Mouse (Mus musculus) adrenal gland, adult 18-20 months (tissue): Measurements from ENCODE around the gene Cep112. TPM values are rescaled to one million over a fixed set of nuclear protein-coding genes. Genes with fewer than 3 reads are reported as not detected.

ENCODE experiments used
- DNase-seq, 2 experiments: peaks; one replicate each; pipeline ENCODE4 v3.0.0; 2021 to 2022; ENCODE audit warnings: low spot score in 2 of 2
- total RNA-seq, 2 experiments: library from RNA; stranded (reverse); gene quantifications; 1 replicate in 1 of 2; 2 replicates in 1 of 2; pipeline ENCODE4 v1.2.3; 2021

Gene Cep112
- total RNA-seq, 2 experiments from 2014 or later = 7.1 to 11.9 TPM

- DNase-seq = no peak
Measured at GRCm38 (mm10) chr11:108443893-108444563, 19.0 kb downstream of the Cep112 start.

DNA sequence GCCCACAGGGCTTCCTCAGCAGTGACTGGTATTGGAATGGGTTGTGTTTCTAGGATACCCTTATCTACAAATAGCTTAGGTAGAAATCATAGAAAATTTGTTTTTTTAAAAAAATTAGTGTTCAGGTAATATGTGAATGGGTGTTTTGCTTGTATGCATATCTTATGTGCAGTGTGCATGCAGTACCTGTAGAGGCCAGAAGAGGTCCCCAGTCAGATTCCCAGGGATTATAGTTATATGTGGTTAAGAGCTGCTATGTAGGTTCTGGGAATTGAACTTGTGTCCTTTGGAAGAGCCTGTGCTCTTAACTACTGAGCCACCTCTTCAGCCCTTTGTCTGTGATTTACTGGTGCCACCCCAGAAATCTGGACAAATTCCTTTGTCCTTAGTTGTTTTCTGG, 22.2 kb downstream of the Cep112 start:
- peak in 1 of 2 experiments; percentile 28 for DNase-seq

DNA sequence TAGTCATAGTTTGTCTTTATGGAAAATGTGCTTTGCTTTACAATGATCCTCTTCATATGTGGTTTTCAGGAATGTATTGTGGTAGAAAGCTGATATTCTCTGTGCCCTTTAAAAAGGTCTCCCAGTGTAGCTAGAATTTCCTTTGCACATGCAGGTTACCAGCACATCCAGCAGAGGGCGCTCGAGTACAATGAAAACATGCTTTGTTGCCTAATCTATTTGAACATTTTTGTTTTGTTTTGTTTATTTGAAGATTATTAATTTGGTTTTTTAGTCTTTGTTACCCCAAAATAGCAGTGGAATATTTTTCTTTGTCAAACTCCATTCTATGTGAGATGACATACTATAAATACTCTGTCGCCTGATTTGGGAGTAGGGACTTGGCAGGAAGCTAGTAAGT, 24.8 kb downstream of the Cep112 start:
- peak; percentile 81 to 86 for DNase-seq

- no peak for DNase-seq
Measured at GRCm38 (mm10) chr11:108459599-108459998, 34.6 kb downstream of the Cep112 start.

DNA sequence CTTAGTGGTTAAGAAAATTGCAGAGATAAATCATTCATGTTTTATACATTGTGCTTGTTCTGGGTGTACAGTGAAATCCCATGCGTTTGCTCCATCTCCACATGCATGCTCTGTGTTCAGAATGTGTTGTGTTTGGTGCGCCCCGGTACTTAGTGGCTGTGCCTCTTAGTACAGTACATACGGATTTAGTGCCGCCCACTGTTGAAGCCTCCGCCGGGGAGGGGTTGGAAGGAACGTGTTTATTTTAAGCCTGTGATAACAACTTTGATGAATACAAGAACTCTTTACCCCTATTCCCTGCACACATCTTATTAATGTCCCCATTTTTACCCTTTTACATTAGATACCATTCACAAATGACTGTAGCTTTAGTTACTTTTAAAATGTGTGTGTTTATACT, 39.1 kb downstream of the Cep112 start:
- DNase-seq = no peak

DNA sequence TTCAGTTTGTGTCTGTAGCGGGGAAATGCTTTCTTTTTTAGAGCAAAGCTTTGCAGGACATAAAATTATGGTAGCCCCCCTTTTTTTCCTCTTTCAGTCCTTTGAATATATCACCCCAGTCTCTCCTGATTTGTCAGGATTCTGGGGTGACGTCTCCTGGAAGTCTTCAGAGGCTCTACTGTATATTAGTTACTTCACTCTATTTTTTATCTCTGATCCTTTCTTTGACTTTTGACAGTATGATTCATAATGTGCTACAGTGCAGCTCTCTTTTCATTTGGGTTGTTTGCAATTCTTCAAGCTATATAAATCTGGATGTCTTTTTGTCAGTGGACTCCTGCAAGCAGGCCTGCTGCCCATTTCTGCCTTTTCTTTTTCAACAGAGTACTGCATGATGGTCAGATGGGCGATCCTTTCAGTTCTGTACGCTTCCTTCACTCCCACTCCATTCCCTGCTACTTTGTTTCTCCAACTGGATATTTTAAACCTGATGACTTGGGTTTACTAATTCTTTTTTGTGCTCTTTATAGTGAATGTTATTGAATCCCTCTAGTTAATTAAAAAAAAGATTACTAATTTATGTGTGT, 39.8 kb downstream of the Cep112 start:
- no peak for DNase-seq

DNA sequence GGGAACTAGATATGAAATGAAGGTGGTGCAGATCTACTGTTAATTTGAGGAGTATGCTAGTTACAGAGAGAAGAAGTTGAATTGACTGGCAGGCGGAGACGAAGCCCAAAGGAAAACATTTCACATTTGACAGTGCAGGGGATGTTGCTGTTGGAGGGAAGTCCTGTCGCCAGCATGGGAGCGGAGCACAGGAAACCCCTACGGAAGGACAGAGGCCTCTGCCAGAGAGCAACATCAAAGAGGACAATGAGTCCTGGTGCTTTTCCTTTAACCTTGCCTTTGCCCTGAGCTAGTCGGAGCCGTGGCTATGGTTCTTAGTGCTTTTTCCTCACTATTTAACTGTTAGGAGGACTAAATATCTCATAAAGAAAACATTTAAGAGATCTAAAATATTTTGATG, 50.7 kb downstream of the Cep112 start:
- no peak for DNase-seq

- DNase-seq = no peak
Measured at GRCm38 (mm10) chr11:108476226-108476625, 51.2 kb downstream of the Cep112 start.

- DNase-seq = no peak
Measured at GRCm38 (mm10) chr11:108483976-108484375, 59.0 kb downstream of the Cep112 start.

DNA sequence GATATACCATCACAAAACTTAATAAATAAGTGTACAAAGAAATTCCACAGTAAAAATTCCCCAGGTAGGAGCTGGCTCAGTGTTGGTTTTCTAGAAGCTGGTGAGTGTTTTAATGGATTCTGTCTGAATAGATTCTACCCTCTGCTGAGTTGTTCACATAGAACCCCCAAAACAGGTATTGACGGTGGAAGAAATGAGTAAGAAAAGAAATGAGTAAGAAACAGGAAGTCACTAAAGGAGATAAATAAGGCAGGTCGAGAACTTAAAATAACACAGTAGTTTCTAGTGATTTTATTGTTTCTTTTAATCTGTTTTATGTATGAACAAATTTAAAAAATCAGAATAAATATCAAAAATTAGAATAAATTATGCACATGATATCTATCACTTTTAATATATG, 63.3 kb downstream of the Cep112 start:
- DNase-seq = no peak

GRCm38 (mm10) chr11:108489863-108490262, 64.9 kb downstream of the Cep112 start:
- DNase-seq = no peak

- no peak for DNase-seq
Measured at GRCm38 (mm10) chr11:108508190-108508589, 83.2 kb downstream of the Cep112 start.

GRCm38 (mm10) chr11:108527725-108528363, 102.9 kb downstream of the Cep112 start:
- no peak for DNase-seq

- no peak for DNase-seq
Measured at GRCm38 (mm10) chr11:108532901-108533300, 107.9 kb downstream of the Cep112 start.

DNA sequence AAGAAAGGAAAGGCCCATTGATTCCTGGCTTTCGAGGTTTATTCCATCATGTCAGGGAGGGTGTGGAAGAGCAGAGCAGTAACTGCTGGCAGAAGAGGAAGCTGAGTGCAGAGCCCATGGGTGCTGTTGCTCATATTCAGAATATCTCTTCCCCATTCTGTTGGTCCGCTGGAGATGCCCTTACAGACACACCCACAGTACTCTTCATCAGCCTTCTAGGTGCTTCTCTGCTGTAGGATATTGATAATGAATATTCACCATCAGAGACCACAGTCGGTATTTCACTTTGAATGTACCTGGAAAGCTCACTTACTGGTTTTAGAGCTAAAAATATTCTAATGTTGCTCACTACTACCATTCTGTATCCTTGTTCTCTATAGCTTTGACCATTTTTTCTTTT, 109.0 kb downstream of the Cep112 start:
- DNase-seq = no peak

DNA sequence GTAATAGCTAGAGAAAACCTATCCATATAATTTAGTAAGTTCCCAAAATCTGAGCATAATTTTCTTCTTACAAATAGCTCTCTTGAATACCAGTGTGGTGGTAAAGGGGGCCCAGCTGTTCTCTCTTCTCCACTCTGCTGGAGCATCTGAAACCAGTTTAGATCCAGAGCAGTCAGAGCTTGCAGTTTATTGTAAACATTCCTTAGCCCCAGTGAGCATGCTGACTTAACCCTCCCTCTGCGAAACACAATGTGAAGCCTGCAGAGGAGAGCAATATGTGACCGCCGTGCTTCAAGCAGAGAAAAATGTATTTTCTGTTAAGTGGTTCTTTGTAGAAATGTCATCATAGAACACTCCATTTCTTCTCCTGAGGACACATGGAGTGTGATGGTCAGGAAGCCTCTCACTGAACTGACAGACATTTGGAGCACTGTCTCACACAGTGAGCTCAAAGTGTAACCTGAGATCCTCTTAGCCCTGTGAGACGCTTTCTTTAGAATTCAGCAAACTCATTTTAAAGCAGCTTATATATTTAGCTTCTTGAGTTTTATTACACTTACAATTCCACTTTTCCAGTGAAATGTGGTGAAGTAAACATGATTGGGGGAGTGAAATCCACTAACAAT, 128.1 kb downstream of the Cep112 start:
- DNase-seq = no peak

GRCm38 (mm10) chr11:108553881-108554280, 128.9 kb downstream of the Cep112 start:
- DNase-seq = no peak

DNA sequence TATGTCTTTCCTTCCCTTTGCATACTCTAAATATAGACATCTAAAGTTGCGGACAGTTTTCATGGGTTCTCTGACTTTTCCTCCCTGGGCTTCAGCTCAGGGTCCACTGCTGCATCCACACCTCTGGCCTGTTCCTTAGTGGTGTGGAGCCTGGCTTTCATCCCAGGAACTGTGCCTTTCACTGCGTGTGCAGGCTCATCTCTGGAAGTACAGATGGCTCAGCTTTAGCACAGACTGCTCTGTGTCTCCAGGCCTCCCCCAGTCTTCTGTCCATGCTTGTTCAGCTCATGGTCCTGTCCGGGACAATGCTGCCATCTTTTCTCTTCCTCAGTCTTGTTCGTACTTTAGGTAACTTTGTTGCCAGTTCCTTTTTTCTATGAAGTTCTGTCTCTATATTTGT, 133.6 kb downstream of the Cep112 start:
- no peak for DNase-seq

GRCm38 (mm10) chr11:108559506-108559905, 134.5 kb downstream of the Cep112 start:
- DNase-seq = no peak

GRCm38 (mm10) chr11:108562076-108562475, 137.1 kb downstream of the Cep112 start:
- no peak for DNase-seq

DNA sequence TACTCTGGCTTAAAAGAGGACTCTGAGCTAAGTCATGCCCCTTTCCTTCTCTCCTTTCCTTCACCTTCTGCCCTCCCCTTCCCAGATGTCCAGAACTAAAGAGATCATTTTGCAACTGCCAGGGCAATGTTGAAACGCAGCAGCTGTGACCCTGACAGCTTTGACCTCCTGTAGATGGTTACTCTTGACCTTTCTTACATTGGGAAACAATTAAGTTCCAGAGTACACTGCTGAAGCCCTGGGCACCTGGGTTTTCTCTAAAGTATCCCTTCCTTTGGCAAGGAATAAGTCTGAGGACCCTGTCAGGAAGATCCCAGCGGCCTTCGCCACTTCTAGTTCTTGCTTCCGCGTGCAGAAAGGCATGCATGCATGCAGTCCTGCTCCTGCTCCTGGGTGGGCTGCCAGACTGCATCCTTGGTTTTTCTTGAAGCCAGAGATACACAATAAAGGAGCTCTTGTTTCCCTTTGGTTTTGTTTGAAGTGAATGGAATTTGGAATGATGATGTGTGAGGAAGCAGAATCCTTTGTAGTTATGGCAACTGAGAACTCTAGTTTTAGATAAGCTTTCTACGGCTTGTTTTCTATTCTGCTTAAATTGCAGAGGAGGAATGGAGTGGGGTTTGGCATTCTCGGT, 161.7 kb downstream of the Cep112 start:
- DNase-seq = no peak
